Comparison of ENCODE assay signal across 8 mouse cellular contexts in the genomic region with DNA sequence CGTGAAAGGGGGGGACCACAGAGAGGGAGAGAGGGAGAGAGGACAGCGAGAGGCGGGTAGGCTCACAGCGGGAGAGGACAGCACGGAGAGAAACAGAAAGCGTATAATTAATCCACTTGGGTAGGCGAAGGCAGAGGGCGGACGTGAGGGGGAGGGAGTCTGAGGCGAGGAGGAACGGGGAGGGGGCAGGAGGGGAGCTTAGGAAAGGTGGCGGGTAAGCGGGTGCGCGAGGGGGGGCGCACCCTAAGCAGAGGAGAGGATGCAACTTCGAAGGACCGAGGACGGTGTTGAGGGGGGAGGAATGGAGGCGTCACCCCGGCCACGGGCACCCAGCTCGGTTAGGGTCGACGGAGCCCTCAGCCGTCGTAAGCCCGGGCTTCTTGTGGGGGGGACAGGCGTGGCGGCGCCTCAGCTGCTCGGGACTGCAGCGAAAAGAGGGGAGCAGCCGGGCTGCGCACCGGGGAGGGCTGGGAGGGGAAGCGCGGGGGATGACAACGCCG. TPM values are rescaled to one million over a fixed set of nuclear protein-coding genes. Genes with fewer than 3 reads are reported as not detected.
DNase-seq lines count a peak whose midpoint lies in the region; ATAC-seq and TF ChIP-seq lines count a peak whose summit lies in the region.

No protein-coding gene starts in this region.

- H3K4me1 ChIP-seq in liver, adult 2 months (ENCODE audit: control insufficient read depth, insufficient read depth, low read length): peaks cover 1% of the 10 kb centered on the region; the same call in 1 of the 2 replicates
- H3K4me1 ChIP-seq in embryonic fibroblast, embryonic 13.5 days (ENCODE audit: control insufficient read depth, insufficient read depth, low read length): no peaks in the 10 kb centered on the region
- 0 out of 2 replicates have a peak, but pooled peaks cover 7% of the 10 kb centered on the region for H3K4me1 ChIP-seq in intestine, embryonic 14.5 days (replicated peaks; ENCODE audit: control insufficient read depth, insufficient read depth, low read length)
- H3K4me1 ChIP-seq in neural tube, embryonic 12.5 days: peaks cover 25% of the 10 kb centered on the region

- WGBS in liver, adult 2 months: 4% methylated on average over 40 of the region's 40 CpGs
- under 1% methylated on average over 35 of the region's 40 CpGs for WGBS in intestine, embryonic 14.5 days
- 1% methylated on average over 39 of the region's 40 CpGs for WGBS in neural tube, embryonic 12.5 days

- H3K27ac ChIP-seq in liver, adult 2 months (replicated peaks; ENCODE audit: insufficient read depth, low read depth, low read length): no peak overlapping the region
- H3K27ac ChIP-seq in embryonic fibroblast, embryonic 13.5 days (ENCODE audit: insufficient read depth, low read length): peak overlapping the region; percentile 49
- peak overlapping the region; percentile 89 for H3K27ac ChIP-seq in intestine, embryonic 14.5 days (ENCODE audit: low read depth)
- no peak overlapping the region for H3K27ac ChIP-seq in neural tube, embryonic 12.5 days

- ATAC-seq in intestine, embryonic 14.5 days (replicated peaks; ENCODE audit: low FRiP score, low TSS enrichment, low read depth): no peak
- ATAC-seq in neural tube, embryonic 12.5 days (ENCODE audit: low FRiP score, low read depth): peak; percentile 23; the same call in 1 of the 2 replicates

- H3K36me3 ChIP-seq in liver, adult 2 months (ENCODE audit: control insufficient read depth, insufficient read depth, low read length): no peaks in the 10 kb centered on the region
- H3K36me3 ChIP-seq in intestine, embryonic 14.5 days (ENCODE audit: control insufficient read depth, insufficient read depth, low read length): peaks cover 21% of the 10 kb centered on the region
- H3K36me3 ChIP-seq in neural tube, embryonic 12.5 days: no peaks in the 10 kb centered on the region; the same call in 1 of the 2 replicates

- no peak for DNase-seq in liver, adult 2 months (ENCODE audit: extremely low read depth, low read depth, low spot score)
- DNase-seq in liver: no peak
- peak; percentile 79 for DNase-seq in intestine, embryonic 14.5 days (ENCODE audit: low spot score)
- DNase-seq in urinary bladder, postnatal 4 days (ENCODE audit: low spot score in 2 of 2): no peak
- no peak for DNase-seq in spleen, postnatal 4 days (ENCODE audit: low spot score in 2 of 2)
- DNase-seq in cerebellum, adult 9-11 months: no peak

- no peak for TF ChIP-seq POLR2A in liver, adult 2 months (IDR thresholded peaks at IDR 0.05; ENCODE audit: extremely low read depth, insufficient read depth, low read length)
- peak; percentile 35; the same call in 1 of the 2 replicates for TF ChIP-seq POLR2A in embryonic fibroblast, embryonic 13.5 days (IDR thresholded peaks at IDR 0.05; ENCODE audit: low read depth, low read length)

- H3K4me3 ChIP-seq in liver, adult 2 months (ENCODE audit: insufficient read depth, low read depth, low read length): peak overlapping the region; percentile 37; the same call in 1 of the 2 replicates
- peak overlapping the region; percentile 52 for H3K4me3 ChIP-seq in embryonic fibroblast, embryonic 13.5 days (ENCODE audit: insufficient read depth, low read length)
- peak overlapping the region; percentile 57 for H3K4me3 ChIP-seq in intestine, embryonic 14.5 days (ENCODE audit: low read depth, low read length)
- peak overlapping the region; percentile 39 for H3K4me3 ChIP-seq in neural tube, embryonic 12.5 days

- TF ChIP-seq CTCF in liver, adult 2 months (IDR thresholded peaks at IDR 0.05; ENCODE audit: low read depth, low read length): no peak
- TF ChIP-seq CTCF in embryonic fibroblast, embryonic 13.5 days (IDR thresholded peaks at IDR 0.05; ENCODE audit: borderline replicate concordance, insufficient read depth, low read length): no peak

- H3K27me3 ChIP-seq in liver, adult 2 months (ENCODE audit: control insufficient read depth, insufficient read depth, low read length): peaks cover 49% of the 10 kb centered on the region
- H3K27me3 ChIP-seq in intestine, embryonic 14.5 days (replicated peaks; ENCODE audit: control insufficient read depth, insufficient read depth, low read length): peaks cover 99% of the 10 kb centered on the region
- H3K27me3 ChIP-seq in neural tube, embryonic 12.5 days (replicated peaks): peaks cover 100% of the 10 kb centered on the region

- peak overlapping the region; percentile 61 for H3K4me2 ChIP-seq in intestine, embryonic 14.5 days (ENCODE audit: low read length)
- H3K4me2 ChIP-seq in neural tube, embryonic 12.5 days (replicated peaks): peak overlapping the region; percentile 61

- no peaks in the 10 kb centered on the region for H3K79me2 ChIP-seq in liver, adult 2 months (ENCODE audit: control insufficient read depth, insufficient read depth, low read length)

- no peak overlapping the region for H3K9ac ChIP-seq in liver, adult 2 months (ENCODE audit: low read depth, low read length)
- peak overlapping the region; percentile 89 for H3K9ac ChIP-seq in intestine, embryonic 14.5 days (ENCODE audit: low read length)
- peak overlapping the region; percentile 59 for H3K9ac ChIP-seq in neural tube, embryonic 12.5 days

- no peaks in the 10 kb centered on the region for H3K9me3 ChIP-seq in intestine, embryonic 14.5 days (ENCODE audit: control insufficient read depth, low read length)
- no peaks in the 10 kb centered on the region for H3K9me3 ChIP-seq in neural tube, embryonic 12.5 days

RNA-seq across cellular contexts. Expression of gene Igf2, which starts 7.9 kb away (rescaled TPM):
- total RNA-seq in liver, adult 2 months (2014; rRNA removed): 0.20 and 0.37 TPM in 2 replicates
- polyA plus RNA-seq in liver, adult 2 months (2012; rRNA removed): 1.2 and 1.3 TPM in 2 replicates
- 2,532 and 4,944 TPM in 2 replicates for polyA plus RNA-seq in embryonic fibroblast, embryonic 13.5 days (2011; ENCODE audit: insufficient read length, low read depth, missing spikeins)
- polyA plus RNA-seq in intestine, embryonic 14.5 days (2014; fragmentation: Nextera tagmentation; extraction: Ambion mirVana): 960 and 1,030 TPM in 2 replicates
- polyA plus RNA-seq in neural tube, embryonic 12.5 days (2016; fragmentation: Nextera tagmentation; extraction: Ambion mirVana): 254 and 320 TPM in 2 replicates

RNA-seq across cellular contexts. Expression of gene Gm49394, which starts 11.0 kb away (rescaled TPM):
- total RNA-seq in liver, adult 2 months (2014; rRNA removed): not detected in 2 replicates
- not detected in 2 replicates for polyA plus RNA-seq in liver, adult 2 months (2012; rRNA removed)
- polyA plus RNA-seq in embryonic fibroblast, embryonic 13.5 days (2011; ENCODE audit: insufficient read length, low read depth, missing spikeins): 0.45 and 0.93 TPM in 2 replicates
- polyA plus RNA-seq in intestine, embryonic 14.5 days (2014; fragmentation: Nextera tagmentation; extraction: Ambion mirVana): 0.13 and 0.24 TPM in 2 replicates
- not detected in 2 replicates for polyA plus RNA-seq in neural tube, embryonic 12.5 days (2016; fragmentation: Nextera tagmentation; extraction: Ambion mirVana)

Comparison
In these comparisons a context has a peak if more than half of its experiments do, and no peak if none do; other contexts are left out.
1. H3K27ac ChIP-seq: peak in embryonic fibroblast, embryonic 13.5 days (single experiment) and intestine, embryonic 14.5 days (single experiment); none in liver, adult 2 months (single experiment) and neural tube, embryonic 12.5 days (single experiment).
2. RNA of gene Igf2, which starts 7.9 kb away (polyA plus RNA-seq): 2,532 to 4,944 TPM in embryonic fibroblast, embryonic 13.5 days, 960 to 1,030 TPM in intestine, embryonic 14.5 days and 254 to 320 TPM in neural tube, embryonic 12.5 days; 1.2 to 1.3 TPM in liver, adult 2 months; every median in the first group is over 100 times any median in the second.
3. Peak in every context shown above with its lines, with median percentiles within 50 percentile points of each other: H3K4me3 ChIP-seq.